Mouse (Mus musculus) adrenal gland, adult 18-20 months (tissue): ENCODE data around the gene H3f3a. TPM values are rescaled to one million over a fixed set of nuclear protein-coding genes. Genes with fewer than 3 reads are reported as not detected.
"Not testable (repeated sequence)": the region's sequence is repeated elsewhere in the genome, so short reads cannot be mapped to it uniquely, and the experiment has no call there.

ENCODE experiments used
- DNase-seq, 2 experiments: peaks; one replicate each; pipeline ENCODE4 v3.0.0; 2021 to 2022; ENCODE audit warnings: low spot score in 2 of 2
- long read RNA-seq, 2 experiments: library from polyadenylated mRNA; stranded (forward); transcript quantifications; one replicate each; pipeline ENCODE4 v2.0.0; 2021
- total RNA-seq, 2 experiments: library from RNA; stranded (reverse); gene quantifications; 1 replicate in 1 of 2; 2 replicates in 1 of 2; pipeline ENCODE4 v1.2.3; 2021

Gene H3f3a
- 100 to 1,000 TPM; 557 to 688 TPM for total RNA-seq
- long read RNA-seq, experiment 1, transcript H3f3a-205 (4 exons, 2,841 nt), result major isoform, 82 of 87 reads
- long read RNA-seq, experiment 1, partial matches to known transcripts, result 1 of 87 reads
- long read RNA-seq, experiment 1, other reads (novel, unspliced or antisense), result 3 of 87 reads
- long read RNA-seq, experiment 2, transcript H3f3a-205 (4 exons, 2,841 nt), result major isoform, 378 of 416 reads
- long read RNA-seq, experiment 2, partial matches to known transcripts, result 15 of 416 reads
- long read RNA-seq, experiment 2, other reads (novel, unspliced or antisense), result 21 of 416 reads

DNA sequence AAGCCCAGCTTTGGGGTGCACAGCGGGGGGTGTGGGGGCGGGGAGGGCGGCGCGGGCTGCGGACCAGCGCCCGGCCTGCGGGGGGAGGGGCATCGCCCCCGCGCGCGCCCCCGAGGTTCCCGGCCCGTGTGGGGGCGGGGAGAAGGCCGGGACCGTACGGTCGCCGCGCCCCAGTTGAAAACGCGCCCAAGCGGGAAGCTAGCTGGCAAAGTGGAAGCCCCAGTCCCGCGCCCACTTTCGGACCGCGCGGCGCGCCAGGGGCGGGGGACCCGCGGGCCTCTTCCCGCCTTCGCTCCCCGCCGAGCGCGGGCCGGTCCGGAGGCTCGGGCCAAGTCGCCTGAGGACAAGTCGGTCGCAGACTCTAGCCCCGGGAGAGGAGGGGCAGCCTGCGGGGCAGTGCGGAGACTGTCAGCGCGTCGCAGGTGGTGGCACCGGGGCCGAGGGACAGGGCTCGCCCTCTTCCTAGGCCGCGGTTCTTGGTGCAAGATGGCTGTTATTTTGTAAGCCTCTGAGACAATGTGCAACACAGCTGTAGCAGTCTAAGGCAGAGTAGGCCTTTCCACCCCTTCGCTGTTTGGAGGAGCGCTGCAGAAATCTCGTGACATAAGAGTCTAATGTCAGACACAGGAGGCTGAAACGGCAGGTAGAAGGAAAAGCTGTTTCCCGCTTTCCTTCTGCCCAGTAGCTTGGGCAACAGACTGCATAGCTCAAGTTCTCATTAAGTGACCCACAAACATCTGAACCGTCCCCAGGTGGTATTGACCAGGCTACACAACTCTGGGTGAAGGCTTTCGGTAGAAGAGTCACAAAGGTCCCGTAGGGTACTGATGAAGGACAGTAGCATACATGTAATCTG, at the start of gene H3f3a:
TSS of gene H3f3a (minus strand) at position 59 of the 856 bp plus-strand sequence.
- peak; percentile 88 to 89 for DNase-seq

DNA sequence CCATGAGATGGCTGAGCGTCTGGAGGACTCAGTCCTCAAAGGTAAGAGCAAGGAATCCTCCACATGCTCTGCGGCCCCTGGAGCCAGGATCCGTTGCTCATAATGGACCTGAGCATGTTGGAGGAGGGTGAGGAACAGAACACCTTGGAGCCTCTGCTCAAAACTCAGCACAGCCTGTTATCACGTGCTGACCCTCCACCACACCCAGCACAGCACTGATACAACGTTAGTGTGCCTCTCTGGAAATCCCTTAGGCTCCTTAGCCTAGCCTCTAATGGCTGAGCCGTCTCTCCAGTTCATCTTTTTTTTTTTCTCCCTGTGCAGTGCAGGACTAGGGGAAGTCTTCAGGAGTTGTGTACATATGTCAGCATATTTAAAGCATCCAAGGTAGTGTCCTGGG, 46.3 kb upstream of the H3f3a start:
- DNase-seq, result no peak

DNA sequence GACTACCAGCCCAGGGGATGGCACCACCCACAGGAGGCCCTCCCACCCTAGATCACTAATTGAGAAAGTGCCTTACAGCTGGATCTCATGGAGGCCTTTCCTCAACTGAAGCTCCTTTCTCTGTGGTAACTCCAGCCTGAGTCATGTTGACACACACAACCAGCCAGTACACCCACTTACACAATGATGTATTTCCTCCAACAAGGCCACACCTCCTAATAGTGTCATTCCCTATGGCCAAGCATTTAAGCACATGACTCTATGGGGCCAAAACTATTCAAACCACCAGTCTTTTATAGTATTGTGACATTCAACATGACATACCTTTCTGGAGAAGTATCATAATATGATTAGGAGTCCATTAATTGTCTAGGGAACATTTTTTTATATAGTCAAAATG, 45.0 kb upstream of the H3f3a start:
- DNase-seq, result no peak

DNA sequence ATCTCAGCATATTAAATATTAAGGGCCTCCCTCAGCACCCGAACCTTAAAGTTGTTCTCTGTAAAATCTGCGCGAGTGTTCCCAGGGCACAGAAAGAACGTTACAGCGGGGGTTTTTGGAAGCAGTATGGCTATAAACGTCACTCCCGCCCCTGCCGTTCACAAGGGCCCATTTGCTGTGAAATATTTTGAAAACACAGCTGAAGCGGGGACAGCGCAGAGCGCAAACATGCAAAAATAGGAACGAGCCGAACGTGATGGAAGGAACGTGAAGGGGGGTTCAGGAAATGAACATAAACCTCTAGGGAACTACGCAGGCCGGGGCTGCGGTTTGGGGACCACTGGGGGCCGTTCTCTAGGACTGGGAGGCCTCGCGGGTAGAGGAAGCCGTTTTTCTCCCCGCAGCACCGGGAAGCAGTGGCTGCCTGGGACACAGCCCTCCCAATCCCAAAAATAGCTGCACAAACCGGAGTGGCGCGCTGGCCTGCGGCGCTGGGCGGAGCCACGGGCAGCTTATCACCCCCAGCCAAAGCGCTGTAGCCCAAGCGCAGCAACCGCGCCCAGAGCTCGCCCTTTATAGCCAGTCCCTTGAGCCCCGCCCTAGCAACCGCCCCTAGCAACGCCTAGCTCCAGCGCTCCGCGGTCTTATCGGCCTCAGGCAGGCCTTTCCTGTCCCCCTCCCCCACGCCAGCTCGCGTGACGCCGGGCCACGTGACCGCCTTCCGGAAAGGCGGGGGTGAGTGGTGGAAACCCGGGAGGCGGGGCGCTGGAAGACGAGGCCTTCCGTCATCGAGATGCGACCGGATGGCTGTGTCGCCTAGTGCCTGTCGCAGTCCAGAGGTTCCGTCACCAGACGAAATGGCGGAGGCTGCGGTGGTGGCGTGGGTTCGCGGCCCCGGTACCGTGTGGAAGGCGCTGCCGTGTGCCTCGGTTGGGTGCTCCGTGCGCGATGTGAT, 36.9 kb upstream of the H3f3a start, which contains the start of gene Sde2:
TSS of gene Sde2 (plus strand) at position 812 of the 955 bp plus-strand sequence.
- peak; percentile 100 for DNase-seq

DNA sequence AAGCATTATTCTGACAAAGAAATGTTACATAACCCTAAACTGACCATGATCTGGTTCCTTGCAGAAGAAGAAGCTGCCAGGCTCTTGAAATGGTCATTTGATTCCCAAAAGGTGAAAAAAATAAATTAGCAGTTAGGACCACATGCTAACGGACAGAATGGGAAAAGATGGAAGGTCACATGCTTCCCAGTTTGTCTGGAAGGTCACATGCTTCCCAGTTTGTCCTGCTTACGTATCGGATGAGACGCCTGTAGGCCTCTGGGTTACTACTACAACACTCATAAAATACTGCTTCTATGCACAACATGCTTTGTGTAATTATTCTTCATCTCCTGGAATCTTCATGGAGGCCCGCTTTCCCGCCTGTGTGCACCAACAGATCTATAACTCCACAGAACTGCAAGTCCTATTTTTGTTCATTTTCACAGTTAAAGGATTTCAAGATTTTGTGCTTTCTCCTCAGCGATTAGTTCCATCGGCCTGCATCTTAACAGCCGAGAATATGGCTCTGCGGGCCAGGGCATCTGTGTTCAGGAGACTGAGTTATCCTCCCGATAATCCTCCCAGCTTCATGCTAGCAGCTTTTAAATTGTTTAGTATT, 36.1 kb upstream of the H3f3a start:
- no peak for DNase-seq

DNA sequence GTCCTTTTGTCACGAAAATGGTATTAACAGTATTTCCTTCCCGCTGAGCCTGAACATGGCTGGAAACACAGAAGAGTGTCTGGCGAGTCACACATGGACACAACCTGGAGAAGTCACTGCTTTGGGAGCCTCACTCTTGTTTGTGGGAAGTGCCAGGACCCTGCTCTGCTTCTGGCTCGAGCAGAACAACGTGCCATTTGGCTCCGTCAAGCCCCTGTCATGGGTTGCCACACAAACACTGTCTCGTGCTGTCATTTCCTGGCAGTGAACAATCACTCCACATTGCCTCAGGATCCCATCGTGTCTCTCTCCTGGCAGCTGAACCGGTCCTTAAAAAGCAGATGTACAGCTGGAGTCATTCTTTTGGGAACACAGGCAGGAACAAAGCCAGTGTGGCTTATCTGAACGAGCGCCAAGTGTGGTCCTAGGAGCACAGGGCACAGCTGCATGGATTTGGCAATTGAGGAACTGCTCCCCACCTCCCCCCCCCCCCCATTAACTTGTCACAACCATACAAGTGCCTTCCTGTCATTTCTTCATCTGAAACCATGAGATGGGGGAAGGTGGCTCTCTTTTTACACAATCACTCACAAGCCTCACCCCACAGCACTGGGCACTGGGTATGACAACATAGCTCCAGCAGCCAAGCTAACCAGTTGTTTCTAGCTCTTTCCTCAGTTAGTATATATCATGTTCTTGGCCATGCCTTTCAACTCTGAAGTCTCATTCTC, 34.9 kb upstream of the H3f3a start:
- peak; percentile 52 for DNase-seq

DNA sequence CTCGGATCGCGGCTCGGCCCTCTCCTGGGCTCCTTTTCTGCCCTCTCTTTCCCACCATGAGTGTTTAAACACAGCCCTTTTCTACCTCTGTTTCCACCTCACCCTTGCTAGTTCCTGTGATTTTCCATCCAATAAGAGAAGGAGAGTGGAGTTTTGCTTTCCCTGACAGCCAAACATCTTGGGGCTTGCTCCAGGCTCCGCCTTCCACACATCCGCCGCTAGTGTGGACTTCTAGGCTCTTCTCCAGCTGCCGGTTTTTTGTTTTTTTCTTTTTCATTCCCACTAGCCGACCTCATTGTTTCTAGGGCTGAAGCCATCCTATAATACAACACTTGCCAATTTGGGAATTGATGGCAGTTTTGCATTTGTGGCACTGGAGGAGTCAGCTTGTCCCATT, 34.4 kb upstream of the H3f3a start:
- peak; percentile 53 to 59 for DNase-seq

DNA sequence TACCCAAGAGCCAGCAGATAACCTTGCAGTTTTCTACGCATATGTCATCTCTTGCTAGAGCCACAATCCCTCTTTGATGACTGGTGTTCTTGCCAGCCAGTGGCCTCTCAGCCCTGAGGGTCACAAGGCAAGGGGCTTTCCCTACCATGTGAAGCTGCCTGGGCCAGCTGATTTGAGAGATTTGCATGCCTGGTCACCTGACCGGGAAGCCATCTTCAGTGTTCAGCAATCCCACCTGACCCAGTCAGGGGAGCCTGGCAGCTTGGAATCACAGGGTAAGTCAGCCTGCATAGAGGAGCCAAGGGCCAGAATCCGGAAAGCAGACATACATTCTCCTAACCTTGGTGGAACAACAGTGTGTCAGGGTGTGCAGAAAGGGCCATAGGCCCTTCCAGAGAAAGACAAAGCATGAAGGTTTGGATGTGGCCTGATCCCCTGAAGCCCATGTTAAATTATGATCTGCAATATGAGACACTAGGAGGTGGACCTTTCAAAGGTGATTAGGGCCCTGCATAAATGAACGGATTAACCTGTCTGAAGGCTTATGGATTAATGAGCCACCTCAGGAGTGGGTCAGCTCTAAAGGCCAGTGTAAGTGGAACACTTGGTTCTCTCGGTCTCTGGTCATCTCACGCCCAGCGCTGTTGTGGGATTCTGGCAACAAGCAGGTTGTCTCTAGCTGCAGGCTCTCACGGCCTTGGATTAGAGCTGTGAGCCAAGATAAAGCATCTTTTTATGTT, 28.0 kb upstream of the H3f3a start:
- peak in 1 of 2 experiments; percentile 17 for DNase-seq

DNA sequence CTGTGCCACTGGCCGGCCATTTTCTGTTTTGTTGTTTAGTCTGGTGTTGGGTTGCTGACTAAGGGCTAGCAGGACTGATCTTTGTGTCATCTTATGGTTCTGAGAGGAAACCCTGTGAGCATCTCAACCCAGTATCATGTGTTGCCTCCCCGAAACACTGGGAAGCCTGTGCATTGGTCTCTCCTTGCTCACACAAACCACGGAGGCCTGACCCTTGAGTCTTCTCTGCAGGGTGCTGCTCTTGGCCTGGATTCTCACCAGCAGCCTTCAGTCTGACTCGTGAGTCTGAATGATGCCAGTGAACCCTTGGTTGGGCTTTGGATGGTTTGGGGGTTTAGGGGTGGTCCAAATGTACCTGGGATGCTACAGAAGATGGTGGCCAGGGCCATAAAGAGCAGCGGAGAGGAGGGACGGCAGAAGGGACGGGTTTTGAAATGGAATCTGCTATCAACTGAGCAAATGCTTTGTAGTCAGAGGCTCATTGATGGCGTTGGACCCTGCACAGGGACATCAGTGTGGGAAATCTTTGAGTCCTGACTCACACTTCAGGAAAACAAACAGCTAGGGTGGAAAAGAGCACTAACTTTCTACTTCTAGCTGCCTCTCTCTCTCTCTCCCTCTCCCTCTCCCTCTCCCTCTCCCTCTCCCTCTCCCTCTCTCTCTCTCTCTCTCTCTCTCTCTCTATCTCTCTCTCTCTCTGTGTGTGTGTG, 25.6 kb upstream of the H3f3a start:
- no peak for DNase-seq

DNA sequence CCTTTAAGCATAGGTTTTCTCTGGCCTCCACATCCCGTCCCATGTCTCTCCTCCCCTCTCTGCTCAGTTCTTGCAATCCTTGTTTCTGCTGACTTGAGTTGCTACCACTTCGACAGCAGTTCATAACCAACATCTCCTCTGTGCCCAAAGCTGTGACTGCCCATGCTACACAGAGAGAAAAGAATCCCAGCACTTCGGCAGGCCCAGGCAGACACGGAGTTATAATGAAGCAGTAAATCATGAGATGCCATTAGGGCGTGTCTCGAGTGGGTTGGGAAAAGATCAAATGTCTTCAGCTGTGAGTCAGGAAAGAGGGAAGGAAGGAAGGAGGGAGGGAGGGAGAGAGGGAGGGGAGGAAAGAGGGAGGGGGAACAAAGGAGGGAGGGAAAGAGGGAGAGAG, 24.3 kb upstream of the H3f3a start:
- DNase-seq, result no peak

DNA sequence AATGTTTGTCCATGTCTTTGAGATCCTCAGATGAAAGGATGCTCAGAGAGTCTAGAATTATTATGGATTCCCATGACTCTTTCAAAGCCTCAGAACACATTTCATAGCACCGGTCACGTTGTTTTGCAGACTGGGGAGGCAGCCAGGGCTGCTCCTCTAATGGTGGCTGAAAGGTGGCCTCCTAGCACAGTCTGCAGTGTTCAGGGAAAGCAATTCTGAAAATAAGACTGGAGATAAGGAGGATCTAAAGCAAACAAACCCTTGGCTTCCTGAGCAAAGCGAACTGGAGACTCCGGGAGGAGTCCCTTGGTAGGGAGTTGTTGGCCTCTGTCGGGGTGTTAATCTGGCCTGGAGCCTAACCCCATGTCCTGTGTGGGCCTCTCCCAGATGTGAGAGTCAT, 23.4 kb upstream of the H3f3a start:
- no peak for DNase-seq

DNA sequence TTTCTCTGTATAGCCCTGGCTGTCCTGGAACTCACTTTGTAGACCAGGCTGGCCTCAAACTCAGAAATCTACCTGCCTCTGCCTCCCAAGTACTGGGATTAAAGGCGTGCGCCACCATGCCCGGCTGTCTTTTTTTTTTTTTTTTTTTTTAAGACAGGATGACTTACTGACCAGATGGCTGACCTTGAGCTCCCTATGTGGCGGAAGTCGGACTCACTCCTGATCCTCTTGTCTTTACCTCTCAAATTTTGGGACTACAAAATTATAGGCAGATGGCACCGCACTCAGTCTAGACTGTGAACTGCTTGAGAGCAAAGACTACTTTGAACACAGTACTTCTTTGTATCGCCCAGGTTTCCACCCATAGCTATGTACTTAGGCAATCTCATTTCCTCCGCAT, 22.7 kb upstream of the H3f3a start:
- not testable (repeated sequence) for DNase-seq

DNA sequence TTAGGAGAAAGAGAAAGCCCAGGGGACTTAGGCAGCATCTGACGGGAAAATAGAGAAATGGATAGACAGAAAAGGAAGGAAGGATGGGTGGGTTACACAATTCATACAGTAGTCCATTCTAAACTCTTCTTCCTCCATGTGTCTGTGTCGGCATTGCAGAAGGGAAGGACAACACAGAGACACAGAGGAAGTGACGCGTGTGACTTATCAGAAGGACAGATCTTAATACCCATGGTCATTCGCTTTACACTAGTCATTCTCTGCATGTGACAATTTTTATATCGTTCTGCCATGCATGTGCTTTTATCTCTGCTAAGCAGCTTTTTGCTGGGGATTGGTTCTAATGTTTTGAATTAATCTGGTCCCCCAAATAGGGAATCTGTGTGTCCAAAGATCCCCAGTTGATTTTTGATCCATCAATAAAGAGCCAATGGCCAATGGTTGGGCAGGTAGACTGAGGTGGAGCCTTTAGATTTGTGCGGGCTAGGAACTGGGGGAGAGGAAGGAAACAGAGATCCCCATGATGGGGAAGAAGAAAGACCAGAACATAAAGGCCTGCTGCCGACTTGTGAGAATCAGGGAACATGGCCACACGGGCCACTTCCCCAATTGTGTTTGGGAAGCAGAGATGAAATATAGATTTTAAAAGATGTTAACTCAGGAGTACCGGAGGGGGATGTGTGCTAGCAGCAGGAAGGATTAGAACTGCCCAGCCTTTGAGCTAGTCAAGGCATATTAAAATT, 21.7 kb upstream of the H3f3a start:
- DNase-seq, result no peak

DNA sequence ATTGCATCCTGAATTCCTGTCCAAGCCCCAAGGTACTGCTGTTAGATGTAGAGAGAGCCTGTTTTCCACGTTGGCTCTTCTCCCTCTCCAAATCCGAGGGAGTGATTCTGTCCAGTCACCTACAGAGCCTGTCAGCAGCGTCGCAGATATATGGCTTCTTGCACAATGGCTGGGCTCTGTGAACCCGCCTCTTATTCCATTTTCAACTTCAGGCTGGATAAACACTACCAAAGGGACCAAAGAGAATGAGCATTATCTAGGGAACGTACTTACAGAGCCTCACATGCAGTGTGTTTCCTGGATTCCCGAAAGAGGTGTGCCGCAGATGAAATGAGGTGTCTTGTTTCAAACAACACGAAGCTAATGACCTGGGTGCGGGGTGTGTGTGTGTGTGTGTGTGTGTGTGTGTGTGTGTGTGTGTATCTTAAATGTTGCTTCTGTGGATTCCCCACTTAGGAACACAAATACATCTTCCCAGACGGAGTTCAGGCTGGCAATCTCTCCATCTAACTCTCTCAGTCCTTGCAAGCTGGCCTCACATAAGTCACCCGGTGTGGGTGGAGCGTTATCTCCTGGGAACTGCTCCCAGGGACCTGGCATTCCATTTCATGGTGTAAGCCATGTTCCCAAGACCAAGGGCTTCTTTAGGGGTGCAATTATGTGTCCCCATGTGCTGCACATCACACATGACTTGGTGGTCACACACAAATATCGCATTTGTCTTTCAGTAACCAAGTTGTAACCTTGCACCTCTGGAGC, 17.0 kb upstream of the H3f3a start:
- no peak for DNase-seq

DNA sequence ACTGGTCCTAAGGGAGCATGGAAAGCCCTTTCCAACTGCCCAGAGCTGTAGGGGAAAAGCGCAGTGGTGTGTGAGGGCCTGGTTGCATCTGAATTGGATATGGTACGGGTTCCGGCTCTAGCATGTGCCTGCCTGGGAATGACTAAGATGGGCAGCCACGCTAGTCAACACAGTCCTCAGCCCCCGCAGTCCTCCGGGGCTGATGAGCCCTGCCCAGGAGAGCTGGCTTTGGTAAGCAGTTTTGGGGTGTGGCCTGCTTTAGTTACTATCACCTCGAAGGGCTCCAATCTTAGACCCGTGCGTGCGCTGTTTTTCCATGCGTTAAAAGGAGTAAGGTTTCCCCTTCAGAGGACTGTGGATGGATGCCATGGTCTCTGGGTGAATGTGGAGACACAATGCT, 16.4 kb upstream of the H3f3a start:
- no peak for DNase-seq

DNA sequence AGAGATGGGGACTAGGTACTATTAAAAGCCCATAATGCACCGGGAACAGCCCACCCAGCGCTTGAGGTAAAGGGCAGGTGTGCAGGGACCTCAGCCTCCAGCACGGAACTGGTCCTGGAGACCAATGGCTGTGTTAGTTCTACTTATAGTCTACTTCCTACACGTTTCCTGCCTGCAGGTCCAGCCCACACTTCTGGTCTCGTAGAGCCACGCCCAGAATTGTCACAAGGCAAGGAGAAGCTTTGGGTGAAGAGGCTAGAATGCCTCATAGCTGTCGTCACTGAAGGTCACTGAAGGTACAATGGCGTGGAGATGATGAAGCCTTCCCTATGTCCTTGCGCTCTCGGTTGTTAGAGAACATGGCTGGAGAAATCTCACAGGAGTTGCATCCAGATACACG, 16.0 kb upstream of the H3f3a start:
- DNase-seq, result no peak

DNA sequence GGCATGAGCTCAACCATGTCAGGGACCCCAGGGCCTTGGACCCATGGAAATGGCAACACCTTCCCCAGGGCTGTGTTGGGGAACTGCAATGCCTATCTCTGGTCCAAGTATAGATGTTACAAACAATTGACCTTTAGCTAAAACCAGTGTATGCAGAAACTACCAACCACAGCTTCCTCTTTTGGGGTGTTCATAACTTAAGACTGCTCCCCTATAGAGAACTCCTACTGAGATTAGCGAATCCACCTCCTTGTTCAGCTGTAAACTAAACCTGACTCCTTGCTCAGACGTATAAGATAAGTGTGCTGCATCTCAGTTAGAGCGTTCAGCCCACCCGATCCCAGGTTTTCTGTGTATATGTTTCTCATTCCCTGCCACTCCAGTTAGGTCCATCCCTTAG, 12.9 kb upstream of the H3f3a start:
- no peak for DNase-seq
